Mouse (Mus musculus): ENCODE results near the gene Rabgap1l. TPM values are rescaled to one million over a fixed set of nuclear protein-coding genes. Genes with fewer than 3 reads are reported as not detected.
A peak's percentile ranks its signal among the peaks of the same experiment; 100 is the strongest.

Gene Rabgap1l
- polyA plus RNA-seq, 1 experiment from 2014 or later, result 12.0 TPM

DNA sequence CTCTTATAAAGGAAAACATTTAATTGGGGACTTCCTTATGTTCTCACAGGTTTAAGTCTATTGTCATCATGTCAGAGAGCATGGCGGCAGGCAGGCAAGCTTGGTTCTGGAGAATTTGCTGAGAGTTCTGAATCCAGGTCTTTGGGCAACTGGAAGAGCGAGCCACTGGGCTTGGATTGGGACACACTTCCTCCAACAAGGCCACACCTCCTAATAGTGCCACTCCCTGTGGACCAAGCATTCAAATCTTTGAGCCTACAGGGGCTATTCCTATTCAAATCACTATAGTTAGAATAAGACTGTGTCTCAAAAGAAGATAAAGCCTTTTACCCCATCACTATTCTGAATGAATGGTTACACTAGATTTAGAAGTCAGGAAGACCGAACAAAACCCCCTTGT, 575.1 kb downstream of the Rabgap1l start:
- Histone ChIP-seq H3K4me2 (ENCODE audit: low read length) (no peak overlapping the region), H3K4me3 (replicated peaks; ENCODE audit: low read depth, low read length) (no peak overlapping the region), H3K4me1 (replicated peaks; ENCODE audit: insufficient read depth, low read length) (no peaks in the 10 kb centered on the region), H3K27me3 (ENCODE audit: insufficient read depth, low read length) (no peaks in the 10 kb centered on the region), H3K9ac (ENCODE audit: low read depth, low read length) (no peak overlapping the region), H3K36me3 (ENCODE audit: insufficient read depth, low read length) (no peaks in the 10 kb centered on the region), H3K9me3 (replicated peaks; ENCODE audit: low read length) (no peaks in the 10 kb centered on the region), H3K27ac (no peak overlapping the region)
- 85% methylated on average over 3 of the region's 3 CpGs for WGBS
- TF ChIP-seq CTCF (IDR thresholded peaks at IDR 0.05; ENCODE audit: low read depth), result no peak
- ATAC-seq (replicated peaks; ENCODE audit: low FRiP score, low read depth), result no peak
- no peak for DNase-seq (ENCODE audit: low spot score)

DNA sequence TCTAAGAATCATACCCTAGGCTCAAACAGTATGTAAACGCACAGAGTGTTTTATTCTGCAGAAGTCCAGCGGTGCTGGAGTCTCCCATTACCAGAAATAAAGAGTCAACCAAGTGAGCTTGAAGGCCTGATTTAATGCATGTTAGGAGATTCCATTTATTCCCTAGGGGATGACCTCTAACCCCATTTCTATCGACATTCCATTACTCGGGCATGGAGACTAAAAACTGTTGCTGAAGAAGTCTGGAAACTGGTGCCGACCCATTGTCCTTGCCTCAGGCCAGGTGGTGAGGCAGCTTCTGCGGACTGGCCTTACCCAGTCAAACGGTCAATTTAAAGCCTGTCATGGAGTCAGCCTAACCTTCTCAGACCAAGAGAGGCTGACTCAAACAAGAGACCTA, 578.8 kb downstream of the Rabgap1l start:
- no peaks in the 10 kb centered on the region for H3K36me3 ChIP-seq (ENCODE audit: insufficient read depth, low read length)
- peaks cover 6% of the 10 kb centered on the region; the same call in 1 of the 2 replicates for H3K4me1 ChIP-seq (replicated peaks; ENCODE audit: insufficient read depth, low read length)
- no peaks in the 10 kb centered on the region for H3K27me3 ChIP-seq (ENCODE audit: insufficient read depth, low read length)
- DNase-seq (ENCODE audit: low spot score) (peak; percentile 20), ATAC-seq (replicated peaks; ENCODE audit: low FRiP score, low read depth) (no peak)
- WGBS, result 84% methylated on average over 7 of the region's 7 CpGs
- H3K9ac ChIP-seq (ENCODE audit: low read depth, low read length), result no peak overlapping the region
- H3K27ac ChIP-seq, result no peak overlapping the region
- peak overlapping the region; percentile 71; the same call in 1 of the 2 replicates for H3K4me2 ChIP-seq (ENCODE audit: low read length)
- H3K4me3 ChIP-seq (replicated peaks; ENCODE audit: low read depth, low read length), result no peak overlapping the region
- no peak for TF ChIP-seq CTCF (IDR thresholded peaks at IDR 0.05; ENCODE audit: low read depth)
- no peaks in the 10 kb centered on the region for H3K9me3 ChIP-seq (replicated peaks; ENCODE audit: low read length)

DNA sequence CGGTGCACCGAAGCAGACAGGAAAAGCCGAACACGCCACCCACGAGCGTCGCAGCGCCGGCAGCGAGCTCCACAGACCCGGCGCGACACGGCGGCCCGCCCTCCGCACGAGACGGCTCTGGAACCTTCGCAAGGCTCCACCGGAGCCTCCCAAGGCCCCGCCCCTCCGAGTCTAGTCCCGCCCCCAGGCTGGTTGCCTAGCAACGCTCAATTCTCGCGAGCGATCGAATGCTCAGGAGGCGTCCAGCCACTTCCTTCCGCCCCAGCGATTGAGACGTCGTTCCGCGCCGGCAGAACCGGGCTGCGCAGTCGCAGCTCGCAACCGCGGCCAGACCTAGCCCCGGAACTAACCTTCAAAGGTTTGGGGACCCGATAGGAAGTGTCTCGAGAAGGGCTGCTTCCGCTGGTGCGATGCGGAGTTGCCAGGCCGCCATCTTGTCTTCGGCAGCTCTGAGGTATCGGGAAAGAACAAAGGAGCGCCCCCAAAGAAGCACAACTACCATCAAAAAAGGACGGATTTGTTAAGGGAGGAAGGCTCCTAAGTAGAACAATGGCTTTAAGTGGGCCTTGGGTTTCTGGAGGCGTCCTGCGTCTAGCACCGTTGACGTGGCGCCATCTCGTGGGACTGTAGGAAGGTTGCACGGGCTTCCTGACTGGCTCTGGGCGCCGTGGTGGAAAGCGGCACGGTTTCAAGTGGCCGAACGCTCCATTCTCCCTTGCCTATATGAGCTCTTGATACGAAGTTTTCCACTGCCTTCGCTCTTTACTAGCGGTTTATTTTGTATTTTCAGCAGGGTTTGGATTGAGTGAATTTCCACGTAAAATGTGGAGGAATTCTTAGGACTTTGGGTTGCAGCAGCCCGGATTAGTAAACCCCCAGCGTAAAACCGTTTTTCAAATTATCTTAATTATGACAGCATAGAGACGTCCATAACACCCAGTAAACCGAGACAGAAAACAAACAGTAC, 580.0 kb downstream of the Rabgap1l start, which contains the start of gene Cacybp:
Gene Cacybp, minus strand, starts transcription at position 173 of the 967 bp plus-strand sequence.
- peak within 1 kb of the TSS; percentile 99 for H3K27ac ChIP-seq
- ATAC-seq (replicated peaks; ENCODE audit: low FRiP score, low read depth) (peak; percentile 99), DNase-seq (ENCODE audit: low spot score) (peak; percentile 99)
- peak; percentile 77 for TF ChIP-seq CTCF (IDR thresholded peaks at IDR 0.05; ENCODE audit: low read depth)
- peak within 1 kb of the TSS; percentile 81 for H3K9ac ChIP-seq (ENCODE audit: low read depth, low read length)
- H3K4me2 ChIP-seq (ENCODE audit: low read length), result peak within 1 kb of the TSS; percentile 71
- H3K36me3 ChIP-seq (ENCODE audit: insufficient read depth, low read length), result no peaks in the 10 kb centered on the region
- H3K9me3 ChIP-seq (replicated peaks; ENCODE audit: low read length), result no peaks in the 10 kb centered on the region
- no peaks in the 10 kb centered on the region for H3K27me3 ChIP-seq (ENCODE audit: insufficient read depth, low read length)
- peak within 1 kb of the TSS; percentile 69 for H3K4me3 ChIP-seq (replicated peaks; ENCODE audit: low read depth, low read length)
- WGBS, result under 1% methylated on average over 75 of the region's 76 CpGs
- peaks cover 6% of the 10 kb centered on the region; the same call in 1 of the 2 replicates for H3K4me1 ChIP-seq (replicated peaks; ENCODE audit: insufficient read depth, low read length)

- no peak for TF ChIP-seq CTCF (IDR thresholded peaks at IDR 0.05; ENCODE audit: low read depth)
- Histone ChIP-seq H3K4me1 (replicated peaks; ENCODE audit: insufficient read depth, low read length) (peaks cover 6% of the 10 kb centered on the region; the same call in 1 of the 2 replicates), H3K4me3 (replicated peaks; ENCODE audit: low read depth, low read length) (peak overlapping the region; percentile 69), H3K9me3 (replicated peaks; ENCODE audit: low read length) (no peaks in the 10 kb centered on the region), H3K4me2 (ENCODE audit: low read length) (peak overlapping the region; percentile 56), H3K36me3 (ENCODE audit: insufficient read depth, low read length) (0 out of 2 replicates have a peak, but pooled peaks cover 4% of the 10 kb centered on the region), H3K9ac (ENCODE audit: low read depth, low read length) (peak overlapping the region; percentile 81), H3K27ac (peak overlapping the region; percentile 91), H3K27me3 (ENCODE audit: insufficient read depth, low read length) (no peaks in the 10 kb centered on the region)
- under 1% methylated on average over 43 of the region's 45 CpGs for WGBS
- peak; percentile 57 for DNase-seq (ENCODE audit: low spot score)
- ATAC-seq (replicated peaks; ENCODE audit: low FRiP score, low read depth), result peak; percentile 67
Measured at GRCm38 (mm10) chr1:160212123-160212691, 580.8 kb downstream of the Rabgap1l start.

GRCm38 (mm10) chr1:160211597-160212122, 581.4 kb downstream of the Rabgap1l start:
- H3K9me3 ChIP-seq (replicated peaks; ENCODE audit: low read length), result no peaks in the 10 kb centered on the region
- DNase-seq (ENCODE audit: low spot score) (peak; percentile 15), ATAC-seq (replicated peaks; ENCODE audit: low FRiP score, low read depth) (no peak)
- TF ChIP-seq CTCF (IDR thresholded peaks at IDR 0.05; ENCODE audit: low read depth), result no peak
- peak overlapping the region; percentile 91 for H3K27ac ChIP-seq
- H3K4me1 ChIP-seq (replicated peaks; ENCODE audit: insufficient read depth, low read length), result peaks cover 6% of the 10 kb centered on the region; the same call in 1 of the 2 replicates
- peak overlapping the region; percentile 81 for H3K9ac ChIP-seq (ENCODE audit: low read depth, low read length)
- H3K27me3 ChIP-seq (ENCODE audit: insufficient read depth, low read length), result no peaks in the 10 kb centered on the region
- peak overlapping the region; percentile 69 for H3K4me3 ChIP-seq (replicated peaks; ENCODE audit: low read depth, low read length)
- 1% methylated on average over 8 of the region's 8 CpGs for WGBS
- peaks cover 9% of the 10 kb centered on the region; the same call in 1 of the 2 replicates for H3K36me3 ChIP-seq (ENCODE audit: insufficient read depth, low read length)
- H3K4me2 ChIP-seq (ENCODE audit: low read length), result peak overlapping the region; percentile 56

DNA sequence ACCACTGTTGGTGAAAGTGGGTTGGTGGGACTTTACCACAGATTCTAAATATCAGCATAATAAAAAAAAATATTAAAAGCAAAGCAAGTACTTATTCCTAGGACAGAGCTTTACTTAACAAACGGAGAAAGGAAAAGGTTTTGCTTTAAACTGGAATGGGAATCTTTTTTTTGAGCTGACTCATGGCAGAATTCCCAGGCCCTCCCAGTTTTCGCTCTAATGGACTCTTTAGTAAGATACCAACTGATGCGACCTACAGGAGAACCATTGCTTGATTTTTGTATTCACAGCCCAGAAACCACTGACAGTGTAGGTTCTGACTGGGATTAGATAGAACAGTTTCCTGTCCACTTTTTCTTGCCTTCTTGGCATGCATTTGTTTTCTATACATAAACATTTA, 582.4 kb downstream of the Rabgap1l start:
- peaks cover 6% of the 10 kb centered on the region; the same call in 1 of the 2 replicates for H3K4me1 ChIP-seq (replicated peaks; ENCODE audit: insufficient read depth, low read length)
- TF ChIP-seq CTCF (IDR thresholded peaks at IDR 0.05; ENCODE audit: low read depth), result no peak
- peaks cover 18% of the 10 kb centered on the region for H3K36me3 ChIP-seq (ENCODE audit: insufficient read depth, low read length)
- H3K4me3 ChIP-seq (replicated peaks; ENCODE audit: low read depth, low read length), result no peak overlapping the region
- H3K4me2 ChIP-seq (ENCODE audit: low read length), result peak overlapping the region; percentile 1; the same call in 1 of the 2 replicates
- H3K9ac ChIP-seq (ENCODE audit: low read depth, low read length), result no peak overlapping the region
- no peak overlapping the region for H3K27ac ChIP-seq
- no peaks in the 10 kb centered on the region for H3K27me3 ChIP-seq (ENCODE audit: insufficient read depth, low read length)
- ATAC-seq (replicated peaks; ENCODE audit: low FRiP score, low read depth) (no peak), DNase-seq (ENCODE audit: low spot score) (no peak)
- no peaks in the 10 kb centered on the region for H3K9me3 ChIP-seq (replicated peaks; ENCODE audit: low read length)
- WGBS, result 55% methylated on average over 3 of the region's 3 CpGs

Measured in kidney, postnatal 0 days (tissue).